Mouse (Mus musculus) frontal cortex, adult 2 months (tissue): ENCODE measurements at regions not wholly inside any gene's neighbourhood (a gene's known extent, or its start where the extent isn't known, plus 50 kb on each side); places are given as distances from the start of the nearest gene placed in this dataset.

Experiments
- DNase-seq, 2 experiments: peaks; one replicate each; pipeline ENCODE4 v3.0.0; 2022; ENCODE audit warnings: low spot score in 1 of 2; ENCODE audit errors: extremely low spot score in 1 of 2

DNA sequence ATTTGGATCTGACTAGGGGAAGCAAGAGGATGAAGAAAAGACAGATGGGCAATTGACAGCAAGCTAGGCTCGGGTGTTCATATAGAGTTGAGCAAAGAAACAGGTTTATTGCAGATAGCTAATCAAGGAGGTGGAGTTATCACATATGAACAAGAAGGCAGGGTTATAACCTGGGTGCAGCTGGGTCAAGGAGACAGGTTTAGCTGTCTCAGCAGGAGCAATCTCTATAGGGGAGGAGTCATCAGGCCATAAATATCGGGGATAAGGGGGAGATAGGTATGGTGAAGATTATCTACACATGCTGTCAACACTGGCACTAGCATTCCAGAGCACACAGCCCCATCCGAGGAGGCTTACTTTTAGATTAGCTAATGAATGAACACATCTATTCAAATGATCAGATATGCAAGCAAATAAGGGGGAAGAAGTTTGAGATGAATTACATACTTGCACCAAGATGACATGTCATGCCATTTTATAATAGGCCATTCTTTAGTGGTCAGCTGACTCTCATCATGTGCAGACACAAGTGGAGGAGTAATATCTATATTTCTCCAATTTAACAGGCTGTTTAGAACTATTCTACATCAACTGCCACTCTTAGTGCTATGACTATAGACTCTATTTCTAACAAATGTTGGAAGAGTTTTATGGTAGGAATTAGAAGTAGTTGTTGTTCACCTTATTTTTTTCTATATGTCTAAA, 76.9 kb downstream of the Lhx9 start:
- no peak for DNase-seq

DNA sequence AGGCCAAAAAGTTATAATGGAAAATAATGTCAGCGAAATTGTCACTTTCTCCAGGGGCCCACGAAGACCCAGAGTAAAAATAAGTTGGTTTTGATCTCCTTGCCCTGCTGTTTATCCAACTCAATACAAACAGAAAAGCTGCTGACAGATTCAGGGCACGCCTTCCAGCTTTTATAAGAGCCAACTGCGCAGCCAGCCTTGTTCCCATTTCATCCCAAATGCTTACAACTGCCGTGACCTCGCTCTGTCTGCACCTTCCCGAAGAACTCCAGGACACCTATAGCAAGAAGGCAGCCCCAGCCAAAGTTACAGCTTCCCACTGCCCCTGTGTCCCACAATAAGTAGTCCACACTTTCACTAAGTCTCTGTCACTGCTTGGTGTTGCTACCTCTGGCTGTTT, 85.5 kb downstream of the Lhx9 start:
- no peak for DNase-seq

DNA sequence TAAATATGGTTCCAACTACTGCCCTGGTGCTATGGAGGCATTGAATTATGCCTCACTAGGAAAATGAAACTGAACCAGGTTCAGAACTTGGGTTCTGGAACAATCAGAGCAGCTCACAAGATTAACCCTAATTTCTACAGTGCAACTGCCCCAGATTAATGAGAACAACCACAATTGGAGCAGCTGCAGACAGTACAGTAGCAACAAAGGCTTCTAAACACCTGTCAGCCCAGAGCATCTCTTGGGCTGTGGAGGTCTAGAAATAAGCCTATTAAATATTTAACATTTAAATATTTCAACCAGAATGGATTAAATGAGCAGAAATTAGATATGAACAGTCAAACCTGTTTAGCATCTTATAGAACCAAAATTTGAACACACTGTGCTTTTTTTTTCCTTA, 90.6 kb downstream of the Lhx9 start:
- DNase-seq, result no peak

DNA sequence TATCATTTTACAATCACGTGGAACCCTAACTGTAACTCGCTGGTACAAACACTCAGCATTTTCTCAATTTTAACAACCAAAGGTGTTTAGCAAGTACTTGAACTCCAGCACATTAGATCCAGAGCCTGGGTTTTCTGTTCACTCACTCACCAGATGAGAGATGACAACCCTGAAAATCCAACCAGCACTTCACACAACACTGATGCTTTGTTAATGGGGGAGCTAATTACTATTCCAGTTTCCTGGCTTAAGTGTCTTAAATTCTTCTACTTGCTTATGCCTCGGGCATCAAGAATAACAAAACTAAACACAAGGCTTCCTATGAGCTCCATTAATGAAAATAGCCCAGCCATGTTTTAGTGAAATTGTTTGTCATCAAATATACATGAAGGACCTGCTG, 113.4 kb upstream of the Nek7 start:
- no peak for DNase-seq

DNA sequence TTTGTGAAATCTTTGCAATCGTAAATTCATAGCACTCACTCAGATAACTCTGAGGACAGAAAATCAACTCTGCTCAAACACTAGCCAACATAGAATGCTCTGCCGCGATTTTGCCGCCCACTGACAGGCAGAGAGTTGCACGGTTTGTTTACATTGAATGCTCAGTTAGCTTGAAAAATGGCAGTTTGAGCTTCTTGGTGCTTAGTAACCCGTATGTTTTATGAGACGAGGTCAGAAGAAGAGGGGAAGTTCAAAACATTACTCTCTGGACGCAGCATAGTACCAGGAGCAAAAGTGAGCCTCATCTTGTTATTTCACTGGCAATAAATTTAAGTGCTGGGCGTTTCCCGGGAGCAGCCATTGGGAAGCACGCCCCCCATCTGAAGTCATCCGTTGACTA, 111.1 kb upstream of the Nek7 start:
- DNase-seq, result no peak

DNA sequence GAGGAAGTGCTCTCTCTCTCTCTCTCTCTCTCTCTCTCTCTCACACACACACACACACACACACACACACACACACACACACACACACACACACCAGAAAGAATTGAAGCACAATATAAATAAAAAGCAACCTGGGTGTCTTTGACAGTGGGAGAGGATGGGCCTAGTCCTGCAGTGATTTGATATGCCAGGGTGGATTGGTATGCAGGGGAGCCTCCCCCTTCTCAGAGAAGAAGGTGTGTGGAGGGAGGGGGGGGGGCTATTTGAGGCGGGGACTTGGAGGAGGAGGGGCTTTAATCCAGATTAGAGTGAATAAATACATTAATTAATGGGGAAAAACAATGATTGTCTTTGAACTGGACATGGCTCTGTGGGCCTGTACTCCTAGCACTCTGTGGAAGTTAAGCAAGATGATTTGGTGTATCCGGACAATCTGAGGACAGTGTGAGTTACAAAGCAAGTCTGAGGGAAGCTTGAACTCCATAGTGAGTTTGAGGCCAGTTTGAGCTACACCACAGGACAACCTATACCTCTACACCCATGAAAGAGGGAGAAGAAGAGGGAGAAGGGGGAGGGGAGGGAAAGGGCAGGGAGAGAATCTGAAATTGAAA, 109.3 kb upstream of the Nek7 start:
- no peak for DNase-seq

DNA sequence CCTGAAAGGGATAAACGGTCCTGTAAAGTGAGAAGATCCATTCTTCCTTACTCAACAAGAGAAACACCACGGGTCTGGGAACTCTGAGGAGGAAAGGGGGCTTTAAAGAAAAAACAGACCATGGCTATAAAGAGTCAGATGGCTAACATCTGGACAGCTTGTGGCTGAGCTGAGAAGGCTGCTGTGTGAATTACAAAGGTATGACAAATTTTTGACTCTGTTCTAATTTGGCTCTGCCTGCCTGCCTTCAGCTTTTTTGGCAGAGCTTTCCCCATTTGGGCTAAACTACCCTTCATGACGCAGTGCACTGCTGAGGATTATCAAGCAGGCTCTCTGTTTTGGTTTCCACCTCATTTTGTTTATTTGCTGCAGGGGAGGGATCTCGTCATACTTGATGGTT, 100.8 kb upstream of the Nek7 start:
- DNase-seq, result no peak

DNA sequence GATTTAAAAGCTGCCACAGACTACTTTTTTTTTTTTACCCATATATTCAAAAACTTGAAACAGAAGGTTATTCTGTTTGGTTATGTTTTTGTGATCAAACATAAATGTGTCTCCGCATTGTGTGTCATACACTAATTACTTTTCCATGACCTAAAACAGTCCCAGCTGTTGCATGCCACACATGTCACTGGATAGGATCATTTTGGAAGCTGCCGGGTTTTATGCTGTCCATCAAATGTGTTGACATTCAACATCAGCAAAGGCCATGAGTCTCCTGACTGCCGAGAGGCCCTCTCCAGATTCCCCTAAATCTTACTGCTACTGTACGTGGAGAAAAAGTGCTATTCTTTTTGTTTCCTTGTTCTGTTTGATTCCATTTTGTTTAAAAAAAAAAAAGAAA, 99.4 kb upstream of the Nek7 start:
- no peak for DNase-seq

DNA sequence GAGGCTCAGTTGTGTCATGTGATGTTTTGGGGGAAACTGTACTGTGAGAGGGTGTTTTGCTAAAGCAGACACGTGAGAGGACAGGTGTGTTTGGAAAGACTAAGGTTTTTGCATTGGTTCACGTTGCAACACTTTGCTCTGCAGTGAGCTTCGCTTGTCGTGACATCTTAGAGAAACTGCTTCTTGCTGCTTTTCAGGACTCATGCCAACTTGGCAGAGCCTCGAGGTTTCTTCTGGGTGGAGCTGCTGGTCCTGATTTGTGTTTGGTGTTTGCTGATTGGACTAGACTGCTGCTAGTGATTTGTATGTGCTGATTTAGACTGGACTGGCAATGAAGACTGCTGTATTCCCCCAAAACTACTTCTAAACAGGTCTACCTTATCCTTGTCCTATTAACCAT, 97.0 kb upstream of the Nek7 start:
- no peak for DNase-seq

DNA sequence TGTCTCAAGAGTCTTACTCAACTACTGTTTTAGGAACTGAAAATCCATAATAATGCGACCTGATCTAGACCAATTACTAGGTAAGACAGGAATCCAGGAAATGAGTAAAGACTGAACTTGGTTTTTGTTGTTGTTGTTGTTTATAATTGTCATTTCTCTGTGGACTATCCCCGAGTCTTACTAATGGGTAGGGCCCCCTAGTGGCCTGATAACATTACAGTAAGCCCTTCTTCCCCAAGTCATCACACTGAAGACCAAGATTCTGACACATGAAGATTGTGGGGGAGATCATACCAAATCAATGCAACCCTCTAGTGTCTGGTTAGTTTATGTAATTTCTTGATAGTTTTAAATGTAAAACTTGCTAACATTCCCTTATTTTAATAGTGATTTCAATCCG, 95.2 kb upstream of the Nek7 start:
- DNase-seq, result no peak

DNA sequence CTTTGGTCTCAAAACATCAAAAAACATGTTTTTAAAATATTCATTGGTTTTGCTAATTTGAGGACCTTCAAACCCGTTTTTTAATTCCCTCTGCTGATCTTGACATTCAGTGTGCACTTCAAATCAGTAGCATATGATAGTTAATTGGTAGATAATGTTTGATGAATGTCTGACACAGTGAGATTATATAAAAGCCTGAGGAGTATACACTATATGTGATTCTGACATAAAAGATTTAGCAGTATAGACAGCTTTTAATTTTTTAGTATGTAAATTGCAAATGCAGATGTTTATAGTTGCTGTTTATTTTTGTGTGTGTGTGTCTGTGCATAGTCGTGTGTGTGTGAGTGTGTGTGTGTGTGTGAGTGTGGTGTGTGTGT, 89.3 kb upstream of the Nek7 start:
- DNase-seq, result no peak

DNA sequence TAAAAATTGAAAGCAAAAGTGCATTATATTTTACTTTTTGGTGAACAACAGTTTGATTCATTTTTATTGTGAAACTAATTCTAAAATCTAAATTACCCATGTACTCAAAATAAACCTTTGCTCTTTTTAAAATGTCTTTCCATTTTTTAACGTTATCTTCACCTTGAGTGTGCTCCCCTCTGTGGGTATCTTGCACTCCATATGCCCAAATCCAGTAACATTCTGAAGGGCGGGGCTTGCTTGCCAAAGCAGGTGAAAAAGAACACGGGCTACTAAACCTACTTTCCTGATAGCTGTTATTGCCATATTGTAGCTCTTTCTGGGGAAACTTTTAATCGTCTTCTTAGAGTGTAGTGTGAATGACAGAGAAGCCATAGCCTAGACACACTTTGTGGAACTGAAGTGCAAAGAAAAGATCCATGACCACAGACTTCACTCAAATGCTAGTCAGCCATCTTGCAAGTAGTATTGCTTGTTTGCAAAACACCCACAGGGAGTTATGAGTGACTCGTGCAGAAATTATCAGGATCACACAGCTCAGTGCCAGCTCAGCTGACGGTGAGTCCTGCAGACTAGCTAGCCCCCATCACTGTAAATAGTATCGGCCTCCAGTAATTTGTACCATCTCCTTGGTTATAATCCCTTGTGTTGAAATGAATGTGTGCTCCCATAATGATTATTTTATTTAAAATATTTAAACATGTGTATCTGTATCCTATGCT, 88.7 kb upstream of the Nek7 start:
- no peak for DNase-seq

DNA sequence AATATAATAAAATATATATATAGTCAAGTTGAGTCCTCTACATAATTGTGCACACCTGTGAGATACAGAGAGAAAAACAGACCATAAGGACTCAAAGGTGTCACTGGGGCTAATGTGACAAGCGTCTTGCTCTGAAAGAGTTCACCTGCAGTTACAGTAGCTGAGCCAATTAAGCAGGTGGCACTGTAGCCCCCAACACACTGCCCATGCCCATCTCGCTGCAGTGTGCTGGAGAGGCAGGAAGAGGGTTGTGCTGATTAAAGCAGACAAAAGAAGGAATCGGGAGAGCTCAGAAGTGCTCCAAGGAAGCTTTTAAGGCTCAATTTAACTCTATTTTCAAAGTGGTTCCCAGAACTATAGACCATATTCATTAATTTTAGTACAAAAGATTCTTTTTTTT, 88.0 kb upstream of the Nek7 start:
- DNase-seq, result no peak

DNA sequence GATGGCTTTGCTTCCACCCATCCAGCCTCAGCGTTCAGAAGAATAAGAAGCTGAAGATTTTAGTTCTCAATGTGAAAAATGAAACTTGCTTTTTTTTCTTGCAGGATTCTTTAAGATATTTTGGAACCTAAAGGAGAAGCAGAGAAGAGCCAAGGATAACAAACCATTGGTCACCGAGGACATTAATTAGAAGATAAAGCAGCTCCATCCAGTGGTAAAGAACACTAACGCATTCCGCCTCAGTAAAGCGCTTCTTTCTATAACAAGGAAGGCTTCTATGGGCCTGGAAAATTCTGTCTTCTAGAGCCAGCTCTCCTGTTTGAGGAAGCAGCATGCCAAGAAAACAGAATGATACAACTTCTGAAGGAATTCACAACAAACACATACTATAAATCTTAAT, 83.3 kb upstream of the Nek7 start:
- DNase-seq, result peak in 1 of 2 experiments; percentile 2

DNA sequence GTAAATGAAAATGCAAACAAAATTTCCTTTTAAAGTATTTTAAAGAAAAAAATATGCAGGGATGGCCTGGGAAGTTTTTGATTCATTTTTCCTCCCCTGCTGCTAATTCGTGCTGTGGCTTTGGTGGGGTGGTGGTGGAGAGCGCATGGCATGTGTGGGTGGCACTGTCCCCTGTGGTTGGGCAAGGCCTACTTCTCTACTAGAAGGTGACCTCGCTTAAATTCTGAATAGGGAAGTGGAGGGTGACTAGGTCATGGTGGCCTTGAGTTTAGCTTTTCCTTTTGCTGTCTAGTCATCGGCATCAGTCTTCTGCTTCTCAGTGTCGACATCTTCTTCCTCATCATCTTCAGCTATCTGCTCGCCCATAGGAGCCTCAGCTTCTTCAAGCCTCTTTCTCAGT, 69.3 kb upstream of the Nek7 start:
- DNase-seq, result no peak

DNA sequence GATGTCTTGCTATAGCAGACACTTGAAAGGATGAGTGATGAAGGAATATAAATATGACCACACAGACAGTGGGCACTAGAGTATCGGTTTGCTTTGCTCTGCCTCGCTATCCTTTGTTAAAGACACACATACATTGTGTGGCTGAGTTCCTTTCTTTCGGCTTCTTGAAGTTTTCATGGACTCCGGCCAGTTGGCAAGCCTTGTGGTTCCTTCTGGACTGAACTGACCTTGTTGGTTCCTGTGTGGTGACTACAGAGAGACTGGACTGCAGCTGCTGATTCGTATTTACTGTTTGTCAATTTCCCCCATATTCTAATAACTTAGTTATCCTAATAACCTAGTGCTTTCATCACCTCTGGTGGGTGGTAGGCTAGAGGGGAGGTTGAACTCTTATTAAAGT, 66.8 kb upstream of the Nek7 start:
- no peak for DNase-seq

DNA sequence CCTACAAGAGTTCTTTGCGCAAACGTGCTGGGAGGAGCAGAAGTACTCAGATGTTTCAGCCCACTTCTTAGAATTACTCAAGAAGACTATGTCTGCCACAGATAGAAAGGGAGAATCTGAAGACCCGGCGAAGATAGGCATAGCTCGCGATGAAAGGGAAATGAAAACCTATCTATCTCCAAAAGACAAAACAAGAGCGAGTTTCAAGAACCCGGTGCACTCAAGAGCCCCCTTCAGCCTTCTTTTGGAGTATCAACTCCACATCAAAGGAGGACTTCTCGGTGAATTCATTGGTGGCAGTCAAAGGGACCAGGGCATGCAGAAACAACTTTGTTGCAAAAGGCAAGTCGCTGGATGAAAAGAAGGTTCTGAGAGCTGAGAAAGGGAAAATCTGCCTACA, 63.8 kb upstream of the Nek7 start:
- DNase-seq, result no peak

DNA sequence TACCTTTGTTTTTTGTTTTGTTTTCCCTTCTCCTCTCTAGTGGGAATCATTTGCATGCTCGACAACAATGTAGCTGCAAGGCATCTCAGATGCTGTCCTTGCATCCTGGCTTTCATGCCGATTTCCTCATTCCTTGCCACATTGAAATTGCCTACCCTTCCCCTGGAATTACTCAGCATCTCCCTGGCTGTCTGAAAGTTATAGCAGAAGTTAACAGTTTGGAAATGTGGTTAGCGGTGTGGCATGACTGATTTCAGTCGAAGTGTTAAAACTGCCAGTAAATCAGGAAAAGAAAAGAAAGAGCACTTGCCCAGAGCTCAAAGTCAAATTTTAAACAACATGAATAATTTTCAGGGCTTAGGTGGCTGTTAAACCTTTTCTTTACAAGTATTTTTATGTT, 62.0 kb upstream of the Nek7 start:
- no peak for DNase-seq

DNA sequence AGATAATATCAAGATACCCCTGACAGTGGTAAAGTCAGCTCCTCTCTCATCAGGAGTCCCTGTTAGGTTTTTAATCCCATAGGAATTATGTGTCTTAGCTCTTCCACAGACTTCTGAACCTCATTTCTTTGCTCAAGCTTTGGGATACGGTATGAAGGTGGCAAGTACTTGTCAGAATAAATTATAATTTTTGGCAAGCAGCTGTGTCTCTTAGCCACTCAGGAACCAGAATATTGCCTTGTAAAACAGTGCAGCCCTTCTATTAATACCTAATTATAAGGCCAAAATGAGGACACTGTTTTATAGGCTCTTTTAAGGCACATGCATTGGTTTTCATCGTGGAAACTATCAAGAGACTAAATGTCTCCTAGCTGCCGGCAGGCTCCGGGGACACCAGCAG, 54.3 kb upstream of the Nek7 start:
- no peak for DNase-seq
